Mouse (Mus musculus): ENCODE data around the gene Spaca9.

Gene Spaca9

DNA sequence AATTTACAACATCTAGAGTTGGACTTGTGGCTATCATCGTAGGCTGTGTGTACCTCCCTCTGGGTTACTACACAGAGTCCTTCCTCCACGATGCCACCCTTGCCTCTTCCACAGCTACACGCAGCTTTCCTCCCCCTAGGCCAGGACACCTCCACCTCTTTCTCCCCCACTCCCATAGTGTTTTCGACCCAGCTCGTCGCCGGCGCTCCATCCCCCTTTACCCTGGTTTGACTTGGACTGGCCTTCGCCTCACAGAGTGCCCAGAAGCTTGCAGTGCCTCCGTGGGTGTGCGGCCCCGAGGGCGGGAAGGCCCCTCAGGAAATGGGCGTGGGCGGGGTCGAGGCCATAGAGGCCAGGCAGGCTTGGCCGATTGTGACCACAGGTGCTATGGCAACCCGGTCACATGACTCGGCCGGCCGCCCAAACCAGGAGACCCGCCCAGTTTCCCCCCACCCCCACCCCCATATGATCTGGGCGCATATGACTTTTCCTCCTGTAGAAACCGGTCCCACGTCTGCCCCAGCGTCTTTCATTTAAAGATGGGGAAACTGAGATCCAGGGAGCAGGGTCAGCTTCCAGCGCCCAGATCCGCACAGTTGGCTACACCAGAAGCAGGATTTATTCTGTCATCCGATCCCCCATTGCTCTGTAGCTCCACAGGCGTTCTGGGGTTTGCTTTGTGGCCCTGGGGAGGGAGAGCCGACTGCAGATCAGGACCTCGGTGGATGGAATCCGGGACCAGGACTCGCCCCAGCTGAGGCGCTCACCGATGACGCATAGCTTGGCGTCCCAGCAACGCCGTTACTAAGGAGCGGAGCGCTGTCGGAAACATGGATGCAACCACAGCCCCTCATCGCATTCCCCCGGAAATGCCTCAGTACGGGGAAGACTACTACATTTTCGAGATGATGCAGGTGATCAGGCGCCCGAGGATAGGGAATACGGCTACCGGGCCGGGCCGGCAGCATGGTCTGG lies at the start of gene Spaca9, which contains the start of gene Ak8:
Spaca9 (minus strand) TSS at position 367 of the 975 bp plus-strand sequence.
Ak8 (plus strand) TSS at position 804 of the 975 bp plus-strand sequence.
- DNase-seq = peak; percentile 93

DNA sequence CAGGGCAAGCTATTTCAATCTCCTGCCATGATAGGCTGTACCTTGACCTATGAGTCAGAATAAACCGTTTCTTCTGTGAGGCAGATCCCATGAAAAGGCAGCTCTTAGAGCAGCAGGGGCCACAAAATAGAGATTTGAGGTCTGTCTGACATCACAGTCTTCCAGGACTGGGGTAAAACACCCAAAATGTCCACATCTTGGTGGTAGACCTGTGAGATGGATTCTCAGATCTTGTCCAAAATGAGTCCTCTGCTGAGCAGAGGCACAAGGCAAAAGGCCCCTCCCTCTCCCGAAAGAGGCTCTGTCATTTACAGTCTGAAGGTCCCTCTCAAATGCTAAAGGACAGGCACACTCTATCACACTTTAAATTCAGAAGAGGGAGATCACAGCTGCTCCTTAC lies 48.2 kb upstream of the Spaca9 start:
- no peak for DNase-seq

DNA sequence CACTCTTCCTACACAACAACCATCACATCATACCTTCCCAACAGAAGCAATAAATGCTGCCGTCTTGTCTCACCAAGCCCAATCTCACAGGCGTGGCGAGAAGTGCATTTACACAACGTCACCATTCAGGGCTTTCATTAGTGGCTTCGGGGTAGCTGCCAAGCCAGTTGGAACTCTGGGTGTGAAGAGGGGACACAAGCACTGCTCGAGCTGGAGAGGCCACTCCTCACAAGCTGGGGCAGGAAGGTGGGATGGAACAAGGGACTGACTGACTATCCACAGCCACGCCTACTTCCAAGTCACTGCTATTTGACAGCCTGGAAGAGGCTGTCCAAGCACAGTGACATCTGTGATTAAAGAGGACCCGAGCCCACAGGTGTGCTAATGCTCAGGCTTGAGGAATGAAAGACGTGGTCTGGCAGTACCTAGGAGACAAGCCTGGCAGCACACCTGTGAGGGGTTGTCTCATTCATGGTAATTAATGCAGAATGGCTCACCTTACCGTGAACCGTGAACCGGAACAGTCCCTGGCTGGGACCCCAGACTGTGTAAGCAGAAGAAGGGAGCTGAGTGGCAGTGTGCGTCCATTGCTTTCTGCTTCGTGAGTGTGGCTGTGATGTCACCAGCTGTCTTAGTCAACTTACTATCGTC lies 47.3 kb upstream of the Spaca9 start:
- no peak for DNase-seq

DNA sequence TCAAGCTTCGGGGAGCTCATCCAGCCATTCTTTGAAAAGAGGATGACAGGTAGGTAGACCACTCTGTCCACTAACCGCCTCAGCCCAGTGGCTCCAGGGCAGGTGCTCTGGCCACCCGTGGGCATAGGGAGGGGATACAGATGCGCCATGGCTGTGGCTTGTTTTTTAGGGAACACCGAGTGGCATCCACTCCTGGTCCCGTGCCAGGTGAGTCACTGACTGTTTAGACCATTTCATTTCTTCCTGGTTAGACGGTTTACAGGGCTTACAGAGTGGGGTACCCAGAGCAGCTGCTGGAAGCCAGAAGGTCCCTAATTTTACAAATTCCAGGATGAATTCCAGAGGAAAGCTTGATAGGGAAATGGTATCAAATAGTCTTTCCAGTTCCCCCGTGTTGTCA lies 43.2 kb upstream of the Spaca9 start:
- no peak for DNase-seq

DNA sequence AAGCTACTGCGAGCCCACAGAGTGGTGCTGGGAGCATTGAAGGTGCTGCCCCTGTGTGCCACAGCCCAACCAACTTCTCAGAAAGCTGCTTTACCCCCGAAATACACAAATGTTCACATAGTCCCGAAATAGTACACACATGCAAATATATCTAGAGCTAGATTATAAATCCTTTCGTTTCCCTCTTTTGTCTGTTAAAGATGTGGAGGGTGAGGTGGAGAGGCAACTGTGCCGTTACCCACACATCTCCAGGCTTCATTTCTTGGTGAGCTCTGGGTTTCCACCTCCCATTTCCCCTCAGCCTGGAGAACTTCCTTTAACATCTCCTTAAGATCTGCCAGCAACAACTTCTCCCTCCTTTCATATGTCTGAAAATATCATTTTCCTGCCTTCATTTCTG lies 40.6 kb upstream of the Spaca9 start:
- no peak for DNase-seq

DNA sequence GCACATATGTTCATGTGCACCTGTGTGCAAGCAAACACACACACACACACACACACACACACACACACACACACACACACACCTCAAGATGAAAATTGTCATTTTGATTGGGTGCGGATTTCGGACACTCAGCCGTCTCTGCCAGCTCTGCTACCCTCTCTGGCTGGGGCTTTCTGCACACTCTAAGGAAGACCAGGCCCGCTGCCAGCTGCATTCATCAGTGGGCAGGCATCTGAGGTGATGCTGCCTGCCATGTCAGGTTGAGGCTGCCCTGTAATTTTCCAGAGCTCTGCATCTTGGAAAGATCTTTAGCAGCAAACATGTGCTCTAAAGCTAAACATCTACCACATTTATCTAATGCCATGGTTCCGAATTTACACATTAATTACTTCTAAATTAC lies 37.6 kb upstream of the Spaca9 start:
- peak in 1 of 2 experiments; percentile 27 for DNase-seq

DNA sequence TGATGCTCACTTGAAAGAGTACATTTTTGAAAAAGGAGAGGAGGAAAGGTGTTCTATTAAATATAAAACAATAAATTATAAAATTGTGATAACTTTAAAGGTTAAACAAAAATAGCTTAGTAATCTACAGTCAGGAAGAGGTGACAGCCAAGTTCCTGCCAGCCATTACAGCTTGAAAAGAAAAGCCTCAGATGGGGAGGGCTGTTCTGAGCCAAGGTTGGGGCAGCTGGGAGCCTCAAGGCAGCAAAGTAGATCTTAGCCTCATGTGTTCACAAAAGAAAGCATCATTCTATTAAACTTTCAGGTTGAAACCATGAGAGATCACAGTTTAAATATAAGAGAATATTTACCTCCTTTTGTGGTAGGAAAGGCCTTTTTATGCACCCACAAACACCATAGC lies 31.1 kb upstream of the Spaca9 start:
- no peak for DNase-seq

DNA sequence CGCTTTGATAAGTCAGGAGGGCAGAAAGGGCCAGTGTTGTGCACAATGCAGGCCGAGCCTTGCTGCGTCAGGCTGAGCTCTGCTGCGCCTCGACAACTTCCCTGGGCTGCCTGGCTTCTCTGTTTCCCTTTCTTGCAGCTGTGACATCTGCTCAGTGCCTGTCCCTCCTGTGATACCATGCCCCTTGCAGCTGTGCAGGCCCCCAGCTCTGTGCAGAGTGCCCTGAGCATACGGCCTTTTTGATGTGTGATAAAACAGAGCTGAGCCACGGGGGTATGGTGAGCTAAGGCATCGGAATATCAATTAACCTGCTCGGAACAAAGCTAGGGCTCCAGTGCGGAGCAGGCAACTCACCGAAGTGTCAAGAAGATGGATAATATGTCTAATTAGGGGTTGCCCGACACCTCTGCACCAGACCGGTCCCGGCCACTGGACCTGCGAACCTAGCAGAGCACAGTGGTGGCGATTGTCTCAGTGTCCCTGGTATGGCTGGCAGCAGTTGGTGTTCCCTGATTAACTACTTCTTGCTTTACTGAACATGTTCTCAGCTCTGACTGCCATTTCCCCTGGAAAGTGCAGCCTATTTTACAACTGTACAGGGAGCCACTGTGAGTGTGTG lies 28.4 kb upstream of the Spaca9 start:
- DNase-seq = no peak

DNA sequence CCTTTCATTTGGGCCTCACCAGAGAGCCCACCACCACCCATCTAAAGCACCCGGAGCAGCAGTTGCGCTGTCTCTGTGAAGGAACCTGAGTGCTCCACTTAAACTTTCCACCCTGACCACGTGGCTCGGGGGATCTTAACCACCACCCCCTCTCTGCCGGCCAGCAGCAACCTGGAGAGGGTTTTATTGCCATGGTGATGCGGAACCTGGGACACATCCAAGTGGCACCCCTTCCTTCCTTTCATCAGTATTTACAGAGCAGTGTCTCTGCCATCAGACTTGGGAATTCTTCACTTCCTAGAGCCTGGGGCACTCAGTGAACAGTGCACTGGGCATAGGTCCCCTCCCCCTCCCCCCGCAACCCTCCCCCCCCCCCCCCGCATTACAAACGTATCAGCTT lies 24.4 kb upstream of the Spaca9 start:
- DNase-seq = peak in 1 of 2 experiments; percentile 14

DNA sequence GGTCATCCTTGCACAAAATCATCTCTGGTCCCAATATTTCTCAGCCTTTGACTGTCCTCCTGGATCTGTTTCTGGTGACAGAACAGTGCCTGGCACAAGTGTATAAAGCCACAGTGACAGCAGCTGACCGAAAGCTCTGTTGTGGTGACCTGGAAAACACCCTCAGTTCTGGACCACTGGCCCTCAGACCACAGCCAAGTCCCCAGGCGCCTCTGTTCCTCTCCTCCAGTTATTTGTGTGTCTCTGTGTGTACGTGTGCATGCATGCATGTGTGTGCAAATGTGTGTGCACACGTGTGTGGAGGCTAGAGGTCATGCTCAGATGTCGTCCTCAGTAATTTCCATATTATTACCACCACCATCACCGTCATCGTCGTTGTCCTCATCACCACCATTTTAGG lies 22.9 kb upstream of the Spaca9 start:
- DNase-seq = no peak

DNA sequence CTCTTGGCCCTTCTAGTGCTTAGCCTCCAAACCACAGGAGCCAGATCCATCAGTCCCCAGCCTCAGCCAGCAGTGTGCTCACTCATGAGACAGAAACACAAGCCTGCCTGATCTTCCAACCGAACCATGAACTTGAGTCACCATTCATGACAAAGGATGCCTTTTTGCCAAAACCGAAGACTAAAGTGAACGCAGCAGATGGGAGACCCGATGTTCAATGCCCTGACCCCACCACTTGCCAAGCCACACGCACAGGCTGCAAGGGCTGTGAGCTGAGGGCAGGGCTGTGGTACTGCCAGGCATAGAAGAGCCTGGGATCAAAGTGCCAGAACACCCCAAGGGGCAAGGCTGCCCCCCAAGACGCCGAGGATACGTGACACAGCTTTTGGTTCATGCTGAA lies 13.5 kb upstream of the Spaca9 start:
- no peak for DNase-seq

DNA sequence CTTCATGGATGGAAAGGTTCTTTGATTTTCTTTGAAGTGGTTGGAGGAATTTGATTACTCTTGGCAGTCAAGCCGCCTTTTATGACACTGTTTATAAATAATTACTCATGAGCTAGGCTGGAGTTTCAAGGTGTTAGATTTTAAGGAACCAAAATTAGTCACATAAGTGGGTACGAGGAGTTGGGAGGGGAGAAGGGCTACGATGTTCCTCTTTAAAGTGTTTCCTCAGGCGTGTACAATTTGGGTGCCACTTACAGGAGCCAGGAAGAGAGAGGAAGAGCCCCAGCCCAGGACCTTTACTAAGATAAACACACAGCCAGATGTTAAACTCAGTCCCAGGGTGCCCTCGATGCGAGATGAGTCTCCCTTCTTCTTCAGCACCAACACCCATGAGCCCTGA lies 7.3 kb upstream of the Spaca9 start:
- no peak for DNase-seq

DNA sequence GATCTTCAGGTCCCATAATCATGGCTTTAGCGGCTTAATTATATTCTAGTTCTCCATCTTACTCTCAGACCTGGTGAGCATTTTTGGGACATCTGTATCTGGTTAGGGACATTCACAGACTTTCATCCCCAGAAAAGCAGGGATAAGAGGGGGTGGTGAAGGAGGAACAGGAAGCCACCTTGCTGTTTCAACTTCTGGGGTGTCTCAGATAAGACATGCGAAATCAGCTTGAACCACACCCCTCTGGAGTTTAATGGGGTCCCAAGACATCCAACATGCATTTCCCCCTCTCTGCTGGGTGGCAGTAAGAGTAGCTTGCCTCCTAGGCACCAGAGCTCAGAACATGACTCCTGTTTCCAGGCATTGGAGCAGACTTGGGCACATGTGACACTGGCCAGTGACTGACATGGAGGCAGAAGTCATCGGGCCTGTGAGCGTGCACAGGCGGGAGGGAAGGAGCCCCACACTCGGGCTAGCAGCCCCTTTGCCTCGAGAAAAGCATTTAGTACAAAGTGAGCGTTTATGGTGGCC lies 6.6 kb upstream of the Spaca9 start:
- peak in 1 of 2 experiments; percentile 10 for DNase-seq

DNA sequence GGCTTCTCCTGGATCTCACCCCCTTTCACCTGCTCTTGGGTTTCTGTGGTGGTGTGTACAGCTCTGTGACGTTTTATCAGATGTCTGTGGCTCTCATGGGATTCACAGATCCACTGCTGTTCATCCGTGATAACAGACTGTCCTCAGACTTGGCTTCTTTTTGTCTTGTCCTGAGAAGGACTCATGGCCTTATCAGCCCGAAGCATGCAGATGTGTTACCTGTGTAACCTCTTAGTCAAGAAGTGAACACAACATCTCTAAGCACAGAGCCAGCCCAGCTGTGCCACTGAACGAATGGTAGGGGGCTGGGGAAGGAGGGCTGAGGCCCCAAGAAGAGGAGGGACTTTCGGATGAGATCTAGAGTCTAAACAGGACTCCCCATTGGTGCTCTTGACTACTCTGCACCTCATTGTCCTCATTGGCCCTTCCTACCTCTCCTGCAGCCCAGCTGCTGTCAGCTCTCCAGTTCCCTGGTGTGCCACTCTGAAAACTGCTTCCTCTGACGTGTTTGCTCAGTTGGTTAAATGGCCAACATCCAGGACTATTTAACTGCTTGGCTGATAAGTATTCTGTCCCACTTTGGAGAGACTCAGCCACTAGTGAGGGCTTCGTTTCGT lies 2.2 kb upstream of the Spaca9 start:
- no peak for DNase-seq

DNA sequence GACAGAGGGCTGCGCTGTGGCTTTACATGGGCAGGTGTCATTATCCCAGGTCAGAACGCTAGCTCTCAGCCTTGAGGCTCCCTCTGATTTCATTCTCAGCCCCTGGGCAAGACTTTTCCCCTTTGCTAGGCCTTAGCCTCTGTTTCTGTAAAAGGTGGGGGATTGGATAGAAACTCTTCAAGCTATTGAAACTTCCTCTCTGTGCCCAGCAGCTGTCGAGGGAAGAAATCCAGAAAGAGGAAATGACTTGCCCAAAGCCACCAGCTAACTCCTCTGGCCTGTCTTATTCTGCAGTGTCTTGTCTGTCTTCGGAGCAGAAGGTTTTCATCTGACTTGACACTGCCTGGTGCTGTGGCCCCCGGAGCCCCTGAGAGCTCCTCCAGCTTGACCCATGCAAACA lies 961 bp downstream of the Spaca9 start:
- DNase-seq = no peak

DNA sequence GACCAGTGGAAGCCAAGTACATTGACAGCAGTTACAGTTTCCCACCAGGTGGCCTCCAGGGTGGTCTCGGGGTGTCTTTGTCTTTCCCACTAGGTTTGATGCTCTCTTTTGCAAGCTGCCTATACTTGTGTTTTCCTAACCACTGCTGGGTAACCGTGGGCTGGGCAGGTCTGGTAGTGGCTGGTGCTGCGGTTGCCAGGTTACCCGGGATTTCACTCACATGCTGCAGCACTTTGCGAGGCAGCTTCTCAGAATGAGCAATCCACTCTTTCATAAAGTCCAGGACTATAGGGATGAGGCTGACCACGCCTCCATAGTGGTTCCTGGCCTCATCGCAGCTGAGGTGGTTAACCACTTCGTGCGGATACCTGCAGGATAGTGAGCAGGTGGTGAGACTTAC lies 6.8 kb downstream of the Spaca9 start:
- no peak for DNase-seq

DNA sequence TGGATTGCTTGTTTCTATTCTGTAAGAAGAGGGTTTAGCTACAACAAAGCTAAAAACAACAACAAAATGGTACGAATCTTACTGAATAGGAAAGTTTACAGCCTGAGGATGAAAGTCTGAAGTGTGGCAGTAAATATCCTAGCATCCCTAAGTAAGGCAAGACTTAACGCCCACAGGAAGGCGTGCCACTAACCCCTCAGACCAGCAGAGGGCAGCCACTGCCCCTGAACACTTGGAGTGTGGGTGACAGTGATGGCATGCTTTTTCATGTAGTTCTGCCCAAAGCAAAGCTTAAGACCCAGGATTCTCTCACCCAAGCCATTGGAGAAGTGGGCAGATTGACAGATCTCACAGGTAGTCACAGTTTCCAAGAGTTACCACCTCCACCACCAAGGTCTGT lies 11.1 kb downstream of the Spaca9 start:
- DNase-seq = peak; percentile 67 to 69

DNA sequence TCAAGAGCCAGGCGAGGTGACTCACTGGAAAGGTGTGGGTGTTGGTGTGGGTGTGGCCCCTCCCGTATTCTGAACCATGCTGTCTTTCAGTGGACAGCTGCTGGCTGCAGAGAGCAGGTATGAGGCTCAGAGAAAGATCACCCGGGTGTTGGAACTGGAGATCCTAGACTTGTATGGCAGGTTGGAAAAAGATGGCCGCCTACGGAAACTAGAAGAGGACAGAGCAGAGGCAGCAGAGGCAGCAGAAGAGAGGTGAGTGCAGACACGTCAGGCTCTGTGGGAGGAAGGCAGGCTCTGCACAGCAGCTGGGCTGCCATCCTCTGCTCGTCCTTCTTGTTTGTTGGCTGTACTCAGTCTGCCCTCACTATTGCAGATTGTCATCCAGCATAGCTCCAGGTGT lies 13.6 kb downstream of the Spaca9 start:
- no peak for DNase-seq

DNA sequence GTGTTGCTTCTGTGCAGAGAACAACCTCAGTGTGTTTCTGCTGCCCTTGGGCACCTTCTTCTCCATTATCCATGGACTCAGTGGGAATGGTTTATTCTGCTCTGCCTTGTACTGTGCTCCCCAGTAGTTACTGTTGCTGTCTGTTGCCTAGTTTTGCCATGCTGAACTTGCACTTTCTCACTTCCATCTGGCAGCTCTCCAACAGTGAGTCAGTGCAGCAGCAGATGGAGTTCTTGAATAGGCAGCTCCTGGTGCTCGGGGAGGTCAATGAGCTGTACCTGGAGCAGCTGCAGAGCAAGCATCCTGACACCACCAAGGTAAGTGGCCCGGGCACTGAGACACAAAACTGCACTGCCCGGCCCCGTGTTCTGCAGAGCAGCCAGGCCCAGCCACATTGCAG lies 17.8 kb downstream of the Spaca9 start:
- DNase-seq = peak in 1 of 2 experiments; percentile 21

DNA sequence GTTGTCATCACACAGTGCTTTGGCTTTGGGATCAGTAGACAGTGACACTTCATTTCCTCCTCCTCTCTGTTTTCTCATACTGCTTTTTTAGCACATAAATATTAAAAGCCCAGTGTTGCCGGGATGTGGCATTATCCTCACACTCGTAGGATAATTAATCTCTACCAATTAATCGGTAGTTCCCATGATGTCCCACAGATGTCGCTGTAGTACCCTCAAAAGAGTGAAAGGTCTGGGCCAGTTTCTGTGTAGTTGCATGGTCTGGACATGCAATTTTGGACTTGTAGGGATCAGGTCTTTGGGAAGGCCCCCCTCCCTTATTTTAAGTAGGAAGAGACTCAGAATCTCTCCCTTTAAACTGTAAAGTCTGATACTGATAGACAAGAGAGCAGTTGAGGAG lies 18.8 kb downstream of the Spaca9 start:
- peak; percentile 53 to 54 for DNase-seq

DNA sequence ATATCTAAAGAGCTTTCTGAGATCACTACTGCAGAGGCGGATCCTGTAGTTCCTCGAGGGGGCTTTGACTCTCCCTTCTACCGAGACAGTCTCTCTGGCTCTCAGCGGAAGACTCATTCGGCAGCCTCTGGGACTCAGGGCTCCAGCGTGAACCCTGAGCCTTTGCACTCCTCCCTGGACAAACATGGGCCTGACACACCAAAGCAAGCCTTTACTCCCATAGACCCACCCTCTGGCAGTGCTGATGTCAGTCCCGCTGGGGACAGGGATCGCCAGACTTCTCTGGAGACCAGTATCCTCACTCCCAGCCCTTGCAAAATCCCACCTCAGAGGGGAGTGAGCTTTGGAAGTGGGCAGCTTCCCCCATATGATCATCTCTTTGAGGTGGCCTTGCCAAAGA lies 23.5 kb downstream of the Spaca9 start:
- no peak for DNase-seq

DNA sequence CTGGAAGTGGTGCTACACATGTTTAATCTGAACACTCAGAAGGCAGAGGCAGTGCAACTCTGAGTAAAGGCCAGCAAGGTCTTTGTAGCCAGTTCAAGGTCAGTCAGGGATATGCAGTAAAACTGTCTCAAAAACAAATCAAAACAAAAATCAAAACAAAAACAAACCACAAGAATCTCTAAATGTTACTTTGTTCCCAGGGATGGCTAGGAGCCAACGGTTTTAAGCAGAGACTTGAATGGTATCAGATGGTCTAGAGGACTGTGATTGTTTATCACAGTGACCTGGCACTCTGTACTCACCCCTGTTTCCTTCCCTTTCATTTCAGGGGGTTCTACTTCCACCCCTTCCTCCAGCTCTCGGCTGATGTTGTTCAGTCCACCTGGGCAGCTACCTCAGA lies 28.1 kb downstream of the Spaca9 start:
- DNase-seq = no peak

DNA sequence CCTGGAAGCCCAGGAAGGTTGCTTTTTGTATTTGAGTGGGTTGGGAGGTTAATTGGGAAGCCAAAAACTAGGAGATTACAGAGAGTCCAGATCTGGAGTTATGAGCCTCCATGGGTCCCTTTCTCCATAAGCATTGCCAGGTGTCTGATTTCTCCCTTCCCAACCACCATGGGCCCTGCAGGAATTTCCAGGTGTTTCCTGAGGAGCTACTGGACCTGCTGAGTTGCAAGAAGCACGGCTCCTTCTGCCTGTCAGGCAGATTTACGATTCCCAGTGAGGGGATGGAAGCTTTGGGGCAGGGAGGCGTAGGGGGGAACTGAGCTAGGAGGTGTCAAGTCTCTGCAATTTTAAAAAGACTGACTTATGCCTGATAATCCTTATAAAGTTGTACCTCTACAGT lies 33.7 kb downstream of the Spaca9 start:
- DNase-seq = no peak

Data from kidney, postnatal 4 days (tissue).